In genomic region chr6:127635462-127636189, GRCm38 (mm10) we compare ENCODE assay signal across 25 mouse cellular contexts.
A peak's percentile ranks its signal among the peaks of the same experiment; 100 is the strongest.
DNase-seq lines count a peak whose midpoint lies in the region; ATAC-seq and TF ChIP-seq lines count a peak whose summit lies in the region.
"Had no signal": no experiment of that assay in that cellular context is flagged by ENCODE, and none has a peak within 500 bp of the region (broad histone marks: within the 10 kb centered on the region; RNA-seq: fewer than 3 reads in every experiment).

No protein-coding gene starts in this region.

- WGBS in forebrain, embryonic 11.5 days: 47% methylated on average over 9 of the region's 9 CpGs
- WGBS in forebrain, embryonic 15.5 days: 30% methylated on average over 9 of the region's 9 CpGs
- WGBS in lung, adult 2 months: 81% methylated on average over 9 of the region's 9 CpGs
- WGBS in hindbrain, embryonic 14.5 days: 36% methylated on average over 9 of the region's 9 CpGs
- WGBS in neural tube, embryonic 15.5 days: 30% methylated on average over 9 of the region's 9 CpGs
- 29% methylated on average over 9 of the region's 9 CpGs for WGBS in midbrain, embryonic 14.5 days

- no peak for DNase-seq in forebrain, embryonic 11.5 days (ENCODE audit: low spot score)
- peak; percentile 35 for DNase-seq in lung, postnatal 36 days
- no peak for DNase-seq in lung, adult 2 months
- no peak for DNase-seq in hindbrain, embryonic 14.5 days (ENCODE audit: low spot score)
- DNase-seq in gastrocnemius, postnatal 10 days: no peak
- DNase-seq in midbrain, embryonic 14.5 days: no peak
- DNase-seq: adrenal gland, postnatal 14 days; cerebellum, adult 11 months; cerebellum, postnatal 14 days; heart, postnatal 10 days; kidney, adult 2 months; kidney, postnatal 36 days; right cerebral cortex, postnatal 25 days; thymus, postnatal 14 days had no signal

- H3K9me3 ChIP-seq in forebrain, embryonic 11.5 days (ENCODE audit: control insufficient read depth, low read length): no peaks in the 10 kb centered on the region
- H3K9me3 ChIP-seq in forebrain, embryonic 15.5 days: no peaks in the 10 kb centered on the region
- no peaks in the 10 kb centered on the region for H3K9me3 ChIP-seq in hindbrain, embryonic 14.5 days (ENCODE audit: control insufficient read depth, low read length)
- H3K9me3 ChIP-seq in neural tube, embryonic 15.5 days (replicated peaks): no peaks in the 10 kb centered on the region
- no peaks in the 10 kb centered on the region for H3K9me3 ChIP-seq in midbrain, embryonic 14.5 days (ENCODE audit: control insufficient read depth, low read length)
- H3K9me3 ChIP-seq: forebrain, embryonic 13.5 days; heart, embryonic 13.5 days; intestine, embryonic 15.5 days; limb, embryonic 13.5 days had no signal

- no peak overlapping the region for H3K9ac ChIP-seq in forebrain, embryonic 11.5 days (ENCODE audit: low read length)
- no peak overlapping the region for H3K9ac ChIP-seq in forebrain, embryonic 15.5 days (replicated peaks)
- H3K9ac ChIP-seq in hindbrain, embryonic 14.5 days: no peak overlapping the region
- no peak overlapping the region for H3K9ac ChIP-seq in neural tube, embryonic 15.5 days (replicated peaks)
- H3K9ac ChIP-seq in midbrain, embryonic 14.5 days (replicated peaks; ENCODE audit: low read length): no peak overlapping the region
- H3K9ac ChIP-seq: forebrain, embryonic 13.5 days; heart, embryonic 13.5 days; intestine, embryonic 15.5 days; limb, embryonic 13.5 days had no signal

- TF ChIP-seq POLR2A in lung, adult 2 months (IDR thresholded peaks at IDR 0.05; ENCODE audit: borderline replicate concordance, extremely low read depth, low read depth, low read length): no peak

- TF ChIP-seq CTCF in lung, adult 2 months (IDR thresholded peaks at IDR 0.05; ENCODE audit: insufficient read depth, low read length): no peak

- H3K36me3 ChIP-seq in forebrain, embryonic 11.5 days (ENCODE audit: control insufficient read depth, insufficient read depth, low read length): no peaks in the 10 kb centered on the region
- no peaks in the 10 kb centered on the region for H3K36me3 ChIP-seq in forebrain, embryonic 15.5 days
- H3K36me3 ChIP-seq in hindbrain, embryonic 14.5 days (replicated peaks; ENCODE audit: control insufficient read depth, insufficient read depth): no peaks in the 10 kb centered on the region
- H3K36me3 ChIP-seq in neural tube, embryonic 15.5 days: no peaks in the 10 kb centered on the region
- H3K36me3 ChIP-seq in midbrain, embryonic 14.5 days (ENCODE audit: control insufficient read depth, insufficient read depth, low read length): no peaks in the 10 kb centered on the region
- H3K36me3 ChIP-seq: heart, embryonic 13.5 days; intestine, embryonic 15.5 days; limb, embryonic 13.5 days had no signal

- 0 out of 2 replicates have a peak, but pooled peaks have one; percentile 39 for ATAC-seq in forebrain, embryonic 11.5 days (replicated peaks; ENCODE audit: low FRiP score)
- ATAC-seq in forebrain, embryonic 15.5 days (replicated peaks): no peak
- ATAC-seq in hindbrain, embryonic 14.5 days (ENCODE audit: low FRiP score): 0 out of 2 replicates have a peak, but pooled peaks have one; percentile 32
- ATAC-seq in neural tube, embryonic 15.5 days (ENCODE audit: low FRiP score): peak; percentile 46
- no peak; the same call in 1 of the 2 replicates for ATAC-seq in midbrain, embryonic 14.5 days (ENCODE audit: low FRiP score, low TSS enrichment)
- ATAC-seq: forebrain, embryonic 13.5 days; intestine, embryonic 15.5 days; Patski had no signal

- H3K27me3 ChIP-seq in forebrain, embryonic 11.5 days (ENCODE audit: control insufficient read depth, insufficient read depth, low read length): no peaks in the 10 kb centered on the region
- no peaks in the 10 kb centered on the region for H3K27me3 ChIP-seq in forebrain, embryonic 15.5 days
- no peaks in the 10 kb centered on the region for H3K27me3 ChIP-seq in hindbrain, embryonic 14.5 days (ENCODE audit: control insufficient read depth, insufficient read depth, low read length)
- H3K27me3 ChIP-seq in neural tube, embryonic 15.5 days (replicated peaks): no peaks in the 10 kb centered on the region
- H3K27me3 ChIP-seq in midbrain, embryonic 14.5 days (ENCODE audit: control insufficient read depth, insufficient read depth, low read length): no peaks in the 10 kb centered on the region
- H3K27me3 ChIP-seq: CH12.LX; forebrain, embryonic 13.5 days; heart, embryonic 13.5 days; intestine, embryonic 15.5 days; limb, embryonic 13.5 days had no signal

- H3K4me3 ChIP-seq in forebrain, embryonic 11.5 days (ENCODE audit: low read depth, low read length): no peak overlapping the region
- no peak overlapping the region for H3K4me3 ChIP-seq in forebrain, embryonic 15.5 days
- H3K4me3 ChIP-seq in lung, adult 2 months (replicated peaks; ENCODE audit: extremely low read depth, low read depth, low read length): no peak overlapping the region
- no peak overlapping the region for H3K4me3 ChIP-seq in hindbrain, embryonic 14.5 days (replicated peaks; ENCODE audit: low read length)
- H3K4me3 ChIP-seq in neural tube, embryonic 15.5 days (replicated peaks): no peak overlapping the region
- no peak overlapping the region for H3K4me3 ChIP-seq in midbrain, embryonic 14.5 days (replicated peaks; ENCODE audit: low read depth, low read length)
- H3K4me3 ChIP-seq: erythroblast, embryonic 14.5 days; forebrain, embryonic 13.5 days; heart, embryonic 13.5 days; intestine, embryonic 15.5 days; limb, embryonic 13.5 days; myocyte had no signal

- no peak overlapping the region for H3K27ac ChIP-seq in forebrain, embryonic 11.5 days (ENCODE audit: low read depth, low read length)
- no peak overlapping the region for H3K27ac ChIP-seq in forebrain, embryonic 15.5 days (replicated peaks)
- no peak overlapping the region for H3K27ac ChIP-seq in hindbrain, embryonic 14.5 days
- no peak overlapping the region; the same call in 1 of the 2 replicates for H3K27ac ChIP-seq in neural tube, embryonic 15.5 days (replicated peaks)
- no peak overlapping the region for H3K27ac ChIP-seq in midbrain, embryonic 14.5 days (replicated peaks; ENCODE audit: low read depth, low read length)
- H3K27ac ChIP-seq: forebrain, embryonic 13.5 days; heart, embryonic 13.5 days; intestine, embryonic 15.5 days; limb, embryonic 13.5 days had no signal

- no peak overlapping the region for H3K4me2 ChIP-seq in forebrain, embryonic 11.5 days (ENCODE audit: low read depth, low read length, severe bottlenecking)
- no peak overlapping the region for H3K4me2 ChIP-seq in forebrain, embryonic 15.5 days (replicated peaks)
- H3K4me2 ChIP-seq in hindbrain, embryonic 14.5 days (replicated peaks): no peak overlapping the region
- no peak overlapping the region for H3K4me2 ChIP-seq in neural tube, embryonic 15.5 days
- H3K4me2 ChIP-seq in midbrain, embryonic 14.5 days (ENCODE audit: low read length): no peak overlapping the region
- H3K4me2 ChIP-seq: forebrain, embryonic 13.5 days; heart, embryonic 13.5 days; intestine, embryonic 15.5 days; limb, embryonic 13.5 days; liver, embryonic 11.5 days had no signal

- H3K4me1 ChIP-seq in forebrain, embryonic 11.5 days (replicated peaks; ENCODE audit: control insufficient read depth, insufficient read depth, low read length): no peaks in the 10 kb centered on the region
- no peaks in the 10 kb centered on the region for H3K4me1 ChIP-seq in forebrain, embryonic 15.5 days
- H3K4me1 ChIP-seq in lung, adult 2 months (ENCODE audit: control insufficient read depth, insufficient read depth, low read length): no peaks in the 10 kb centered on the region
- H3K4me1 ChIP-seq in hindbrain, embryonic 14.5 days (replicated peaks; ENCODE audit: control insufficient read depth, insufficient read depth, low read length): no peaks in the 10 kb centered on the region
- peaks cover 15% of the 10 kb centered on the region for H3K4me1 ChIP-seq in neural tube, embryonic 15.5 days
- no peaks in the 10 kb centered on the region for H3K4me1 ChIP-seq in midbrain, embryonic 14.5 days (ENCODE audit: control insufficient read depth, insufficient read depth, low read length)
- H3K4me1 ChIP-seq: forebrain, embryonic 13.5 days; intestine, embryonic 15.5 days; limb, embryonic 13.5 days had no signal

Comparison
In these comparisons a context has a peak if more than half of its experiments do, and no peak if none do; other contexts are left out.
1. ATAC-seq: peak in forebrain, embryonic 11.5 days (single experiment), hindbrain, embryonic 14.5 days (single experiment) and neural tube, embryonic 15.5 days (single experiment); none in forebrain, embryonic 15.5 days (single experiment) and midbrain, embryonic 14.5 days (single experiment).